Mouse (Mus musculus) myocyte (in vitro differentiated cells): ENCODE data around the gene Pfkfb3.

Experiments
- CEBPB ChIP-seq: IDR thresholded peaks from 2 replicates; pipeline ENCODE4 v1.6.1; 2011; ENCODE audit warnings: mild to moderate bottlenecking, moderate library complexity; ENCODE audit not compliant: poor library complexity, insufficient read depth, severe bottlenecking
- E2F4 ChIP-seq: IDR thresholded peaks from one replicate; pipeline ENCODE4 v1.6.1; 2011; ENCODE audit warnings: mild to moderate bottlenecking, control low read depth, moderate library complexity; ENCODE audit not compliant: insufficient read depth
- MAX ChIP-seq: IDR thresholded peaks from one replicate; pipeline ENCODE4 v1.6.1; 2011; ENCODE audit warnings: low read depth, mild to moderate bottlenecking, control low read depth
- MYOD1 ChIP-seq, 3 experiments: IDR thresholded peaks; one replicate each; pipeline ENCODE4 v1.6.1; 2011; ENCODE audit warnings: control low read depth in 2 of 3, low read depth in 2 of 3, mild to moderate bottlenecking in 2 of 3, moderate library complexity in 1 of 3; ENCODE audit not compliant: insufficient read length in 2 of 3, control insufficient read depth in 1 of 3
- MYOG ChIP-seq, 3 experiments: IDR thresholded peaks; one replicate each; pipeline ENCODE4 v1.6.1; 2011; ENCODE audit warnings: control low read depth in 2 of 3, low read depth in 2 of 3, mild to moderate bottlenecking in 2 of 3; ENCODE audit not compliant: insufficient read length in 2 of 3, control insufficient read depth in 1 of 3, insufficient read depth in 1 of 3
- POLR2A ChIP-seq: IDR thresholded peaks from one replicate; pipeline ENCODE4 v1.6.1; 2011; ENCODE audit warnings: low read depth, mild to moderate bottlenecking, control low read depth, moderate library complexity; ENCODE audit not compliant: insufficient read length
- POLR2AphosphoS2 ChIP-seq: IDR thresholded peaks from one replicate; pipeline ENCODE4 v1.6.1; 2011; ENCODE audit warnings: low read depth, control low read depth; ENCODE audit not compliant: insufficient read length
- REST ChIP-seq: IDR thresholded peaks from one replicate; pipeline ENCODE4 v1.6.1; 2011; ENCODE audit warnings: mild to moderate bottlenecking, control low read depth, moderate library complexity; ENCODE audit not compliant: insufficient read depth, insufficient read length
- SRF ChIP-seq: IDR thresholded peaks from one replicate; pipeline ENCODE4 v1.6.1; 2011; ENCODE audit warnings: low read depth; ENCODE audit not compliant: control insufficient read depth, insufficient read length
- TCF12 ChIP-seq: IDR thresholded peaks from one replicate; pipeline ENCODE4 v1.6.1; 2011; ENCODE audit warnings: mild to moderate bottlenecking, control low read depth; ENCODE audit not compliant: poor library complexity, insufficient read depth, severe bottlenecking
- TCF3 ChIP-seq: IDR thresholded peaks from one replicate; pipeline ENCODE4 v1.6.1; 2011; ENCODE audit warnings: low read depth, control low read depth; ENCODE audit not compliant: insufficient read length
- USF1 ChIP-seq: IDR thresholded peaks from one replicate; pipeline ENCODE4 v1.6.1; 2011; ENCODE audit warnings: low read depth, mild to moderate bottlenecking, control low read depth, moderate library complexity

GRCm38 (mm10) chr2:11424252-11424651, 129.6 kb downstream of the Pfkfb3 start:
- TF ChIP-seq POLR2A (no peak), MAX (no peak), TCF12 (no peak), MYOG (IDR thresholded peaks at IDR 0.05; ENCODE audit: control insufficient read depth in 1 of 3, insufficient read depth in 1 of 3, insufficient read length in 2 of 3, low read depth in 2 of 3) (no peak), REST (no peak), POLR2AphosphoS2 (no peak), E2F4 (no peak), MYOD1 (IDR thresholded peaks at IDR 0.05; ENCODE audit: control insufficient read depth in 1 of 3, insufficient read length in 2 of 3, low read depth in 2 of 3) (no peak), USF1 (no peak), SRF (no peak), TCF3 (no peak), CEBPB (no peak)
